Mouse (Mus musculus): ENCODE data around the gene Ccl17.

The Ccl17 gene

DNA sequence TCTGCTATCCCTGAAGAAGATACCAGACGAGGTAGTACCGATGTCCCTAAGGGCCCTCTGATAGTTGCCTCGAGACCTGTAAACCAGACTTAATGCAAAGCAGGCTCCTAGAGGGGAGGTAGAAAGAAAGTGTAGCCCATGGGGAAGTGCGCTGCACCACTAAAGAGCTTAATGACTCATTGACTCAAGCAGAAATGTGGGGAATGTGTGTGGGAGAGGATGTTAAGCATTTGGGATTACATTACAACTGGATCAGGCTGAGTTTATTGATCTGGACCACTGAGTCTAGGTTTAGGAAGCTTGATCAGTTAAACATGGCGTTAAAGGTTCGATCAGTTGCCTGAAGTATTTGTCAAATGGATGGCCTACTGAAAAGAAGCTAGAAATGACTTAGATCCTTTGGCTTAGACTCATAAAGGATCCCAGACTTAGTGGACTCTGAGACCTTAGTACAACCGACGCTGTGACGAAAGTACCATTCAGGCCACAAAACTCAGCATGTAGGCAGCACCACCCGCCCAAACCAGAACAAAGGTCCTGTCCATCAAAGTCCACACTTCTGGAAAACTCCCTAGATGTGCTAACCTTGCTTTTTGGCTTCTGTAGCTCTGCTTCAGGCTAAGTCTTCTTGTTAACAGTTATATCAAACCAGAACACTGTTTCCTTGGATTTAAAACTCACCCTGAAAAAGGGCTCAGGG, 20.8 kb upstream of the Ccl17 start:
- no peak for DNase-seq

DNA sequence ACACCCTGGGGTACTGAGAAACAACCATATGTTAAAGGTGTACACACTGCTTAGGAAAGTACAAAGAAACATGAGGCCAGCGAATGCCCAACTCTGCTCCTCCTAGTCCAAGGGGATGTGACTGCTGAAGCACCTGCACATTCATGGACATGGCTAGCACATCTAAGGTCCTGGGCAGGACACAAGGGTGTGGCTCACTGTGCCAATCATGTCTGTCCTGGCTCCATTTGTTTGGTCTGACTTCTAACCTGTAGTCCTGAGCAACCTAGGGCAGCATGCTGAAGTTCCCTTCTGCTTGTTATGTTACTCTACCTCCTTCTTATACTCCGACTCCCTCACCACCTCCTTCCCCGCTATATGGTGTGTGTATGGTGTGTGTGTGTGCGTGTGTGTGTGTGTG, 15.9 kb upstream of the Ccl17 start:
- no peak for DNase-seq

DNA sequence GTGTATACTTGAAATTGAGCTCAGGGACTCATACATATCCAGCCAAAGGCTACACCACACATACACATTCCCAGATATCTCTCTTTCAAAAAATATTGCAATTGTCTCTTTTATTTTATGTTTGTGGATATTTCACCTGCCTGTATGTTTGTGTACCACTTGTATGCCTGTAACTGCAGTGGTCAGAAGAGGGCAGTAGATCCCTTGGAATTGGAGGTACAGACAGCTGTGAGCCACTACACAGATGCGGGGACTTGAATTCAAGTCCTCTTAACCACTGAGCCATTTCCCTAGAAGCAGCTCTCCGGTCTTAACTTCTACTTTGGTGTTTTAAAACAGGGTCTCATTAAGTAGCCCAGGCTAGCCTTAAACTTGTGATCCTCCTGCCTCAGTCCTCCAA, 15.5 kb upstream of the Ccl17 start:
- no peak for DNase-seq

DNA sequence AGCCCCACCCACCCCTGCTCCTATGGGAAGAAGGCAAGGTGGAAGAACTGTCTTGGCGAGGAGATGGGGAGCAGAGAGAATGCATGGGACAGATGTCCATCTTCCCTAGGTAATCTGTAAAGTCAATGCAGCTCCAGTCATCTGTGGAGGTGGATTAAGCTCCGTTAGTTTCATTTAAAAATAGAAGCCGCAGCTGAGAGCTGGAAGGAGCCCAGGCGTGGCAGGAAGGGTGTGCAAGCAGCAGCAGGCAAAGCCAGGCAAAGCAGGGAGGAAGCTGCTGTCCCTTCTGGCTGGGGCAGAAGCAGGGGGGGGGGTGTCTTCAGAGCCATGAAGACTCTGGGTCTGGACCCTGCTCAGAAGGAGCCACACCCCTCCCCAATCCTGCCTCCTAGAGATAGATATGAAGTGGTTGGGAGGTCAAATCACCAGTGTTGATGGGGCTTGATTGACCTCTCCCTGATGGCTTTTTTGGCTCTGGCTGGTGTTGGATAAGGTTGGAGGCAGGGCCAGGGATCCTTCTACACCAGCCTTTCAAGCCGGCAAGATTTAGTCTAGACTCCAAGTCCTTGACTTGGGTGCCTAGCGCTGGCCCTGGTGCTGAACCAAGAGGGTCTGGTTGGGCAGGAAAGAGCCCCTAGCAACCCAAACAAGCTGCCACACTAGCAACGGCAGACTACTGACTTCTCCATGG, 9.8 kb upstream of the Ccl17 start:
- DNase-seq: peak; percentile 65

DNA sequence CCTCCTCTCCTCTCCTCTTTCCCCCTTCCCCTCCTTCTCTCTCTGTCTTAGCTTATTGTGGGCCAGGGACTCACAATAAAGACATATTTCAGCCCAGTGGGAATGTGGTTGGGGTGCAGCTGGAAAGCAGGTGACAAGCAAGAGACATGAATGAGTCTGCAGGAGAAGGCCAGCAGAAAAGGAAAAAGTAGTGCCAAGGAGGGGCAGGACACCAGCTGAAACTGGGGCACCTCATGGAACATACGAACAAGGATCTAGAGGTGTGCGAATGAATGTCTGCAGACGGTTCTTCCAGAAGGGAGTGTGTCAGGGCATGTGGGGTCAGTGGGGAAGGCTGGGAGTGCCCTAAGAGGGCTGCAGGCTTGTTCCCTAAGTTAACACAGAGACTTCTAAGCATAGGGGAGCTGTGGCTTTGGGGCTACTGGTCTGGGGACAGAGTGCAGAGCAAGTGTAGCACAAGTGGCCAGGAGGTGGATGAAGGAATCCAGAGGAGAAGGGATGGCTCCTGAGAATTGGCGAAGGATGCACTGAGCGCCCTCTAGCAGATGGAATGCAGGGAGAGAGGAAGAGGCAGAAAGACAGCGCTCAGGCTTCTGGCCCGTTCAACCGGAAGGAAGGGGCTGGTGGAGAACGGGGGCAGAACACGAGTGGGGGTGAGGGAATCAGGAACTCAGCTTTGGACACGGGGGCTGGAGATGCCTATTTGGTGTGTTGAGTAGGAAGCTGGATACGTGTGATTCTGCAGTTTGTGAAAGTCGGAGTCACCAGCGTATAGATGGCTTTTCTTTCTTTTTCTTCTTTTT, 8.8 kb upstream of the Ccl17 start:
- peak; percentile 80 for DNase-seq

DNA sequence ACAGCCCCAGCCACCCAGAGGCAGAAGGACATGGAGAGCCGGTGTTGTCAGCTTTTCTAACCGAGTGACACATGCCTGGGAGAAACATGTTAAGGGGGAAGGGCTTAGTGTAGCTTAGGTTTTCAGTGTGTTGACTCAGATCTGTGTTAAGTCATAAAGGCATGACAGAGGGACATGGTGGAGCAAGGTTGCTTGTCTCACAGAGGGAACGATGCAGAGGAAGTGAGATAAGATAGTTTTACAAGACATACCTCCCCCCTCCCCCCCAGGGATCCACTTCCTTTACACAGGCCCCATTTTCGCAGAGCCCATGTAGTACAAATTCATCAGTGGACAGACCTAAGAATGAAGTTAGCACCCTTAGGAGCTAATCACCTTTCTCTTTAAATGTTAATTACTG, 7.9 kb upstream of the Ccl17 start:
- no peak for DNase-seq

DNA sequence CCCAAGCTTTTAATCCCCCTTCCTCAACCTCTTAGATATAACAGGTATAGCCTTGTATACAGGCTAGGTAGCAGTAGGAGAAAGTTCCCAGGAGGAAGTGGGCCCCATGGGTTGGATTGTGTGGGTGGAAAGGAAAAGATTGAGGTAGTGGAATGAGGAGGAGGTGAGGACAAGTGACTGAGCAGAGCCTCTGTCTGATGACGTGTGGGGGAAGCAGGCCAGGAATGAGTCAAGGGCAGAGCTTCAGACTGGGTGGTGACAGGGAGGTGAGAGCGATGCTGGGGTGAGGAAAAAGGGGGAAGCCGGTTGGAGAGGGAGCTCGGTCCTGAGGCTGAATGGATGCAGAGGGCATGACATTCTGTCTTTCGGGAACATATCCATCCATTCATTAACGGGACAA, 6.7 kb upstream of the Ccl17 start:
- DNase-seq: no peak

DNA sequence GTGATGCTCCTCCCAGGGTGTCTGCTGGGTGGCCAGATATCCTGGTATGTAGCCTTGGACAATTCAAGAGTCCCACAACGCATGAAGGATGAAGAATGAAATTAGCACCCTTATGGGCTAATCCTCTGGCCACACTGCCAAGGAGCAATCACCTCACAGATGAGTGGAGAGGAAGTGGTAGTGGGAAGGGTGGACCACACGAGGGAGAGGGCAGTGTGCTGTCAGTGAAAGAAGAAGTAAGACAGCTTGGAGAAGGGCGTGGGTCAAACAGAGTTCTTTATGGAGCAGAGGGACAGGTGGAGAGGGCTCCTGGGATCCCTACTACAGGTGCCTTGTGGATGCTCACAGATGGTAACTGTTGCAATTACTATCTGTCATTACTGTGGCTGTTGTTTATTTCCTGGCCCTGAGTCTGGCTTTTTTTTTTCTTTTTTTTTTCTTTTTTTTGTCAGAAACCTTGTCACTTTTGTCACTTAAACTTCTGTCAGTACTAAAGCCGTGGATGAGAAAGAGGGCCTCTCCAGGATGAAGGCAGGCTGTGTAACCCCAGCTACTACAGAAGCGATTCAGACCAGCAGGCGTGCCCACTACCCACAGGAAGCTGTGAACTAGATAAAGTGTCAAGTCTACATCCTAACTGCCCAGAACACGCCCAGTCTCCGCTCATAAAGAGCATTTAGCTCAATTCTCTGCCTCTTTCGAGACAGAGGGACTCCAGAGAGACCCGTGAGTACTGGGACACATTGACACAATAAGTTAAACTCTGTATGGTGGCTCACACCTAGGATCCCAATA, 5.5 kb upstream of the Ccl17 start:
- DNase-seq: no peak

DNA sequence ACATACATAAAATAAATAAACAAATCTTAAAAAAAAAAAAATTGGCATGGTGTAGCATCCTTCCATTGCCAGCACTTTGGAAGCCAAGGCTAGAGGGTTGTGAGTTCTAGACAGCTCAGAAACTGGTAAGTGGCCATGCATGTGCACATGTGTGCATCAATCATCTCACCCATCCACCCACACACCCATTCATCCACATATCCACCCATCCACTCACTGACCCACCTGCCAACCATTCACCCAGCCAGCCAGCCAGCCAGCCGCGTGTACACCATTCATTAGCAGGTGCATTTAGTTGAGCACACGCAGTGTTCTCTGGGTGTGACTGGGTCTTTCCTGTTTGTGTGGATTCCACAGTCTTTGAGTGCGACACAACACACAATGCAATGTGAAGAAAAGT, 4.4 kb upstream of the Ccl17 start:
- no peak for DNase-seq

DNA sequence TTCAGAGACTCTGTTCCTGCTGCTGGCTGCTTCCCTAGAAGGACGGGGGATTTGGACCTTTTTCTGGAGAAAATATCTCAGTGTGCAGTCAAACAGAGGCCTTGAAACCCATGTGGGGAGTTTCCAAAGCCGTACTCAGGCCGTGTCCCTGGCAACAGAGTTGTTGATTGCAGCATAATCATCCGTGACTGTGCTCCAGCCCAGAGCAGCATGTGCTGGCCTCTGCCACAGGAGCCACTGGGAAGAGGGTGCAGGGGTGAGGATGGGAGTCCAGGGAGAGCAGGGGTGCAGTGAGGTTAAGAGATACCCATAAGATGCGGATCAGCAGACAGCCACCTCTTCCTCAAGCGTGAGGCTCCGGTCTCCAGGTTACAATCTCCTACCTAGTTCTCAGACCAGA, 2.7 kb upstream of the Ccl17 start:
- DNase-seq: peak; percentile 39

DNA sequence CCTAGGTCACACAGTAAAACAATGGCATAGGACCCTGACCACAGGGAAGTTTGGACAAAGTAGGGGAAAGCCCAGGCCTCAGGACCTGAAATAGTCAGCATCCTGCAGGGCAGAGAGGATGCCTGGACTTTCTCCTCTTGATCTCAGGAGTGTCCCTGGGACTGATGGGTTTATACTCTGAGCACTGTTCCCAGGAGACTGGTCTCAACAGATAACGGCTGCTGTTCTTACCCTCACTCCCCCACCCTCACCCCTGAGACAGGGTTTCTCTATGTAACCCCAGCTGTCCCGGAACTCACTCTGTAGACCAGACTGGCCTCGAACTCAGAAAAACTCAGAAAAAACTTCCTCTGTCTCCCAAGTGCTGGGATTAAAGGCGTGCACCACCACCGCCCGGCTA, 1.9 kb upstream of the Ccl17 start:
- DNase-seq: no peak

DNA sequence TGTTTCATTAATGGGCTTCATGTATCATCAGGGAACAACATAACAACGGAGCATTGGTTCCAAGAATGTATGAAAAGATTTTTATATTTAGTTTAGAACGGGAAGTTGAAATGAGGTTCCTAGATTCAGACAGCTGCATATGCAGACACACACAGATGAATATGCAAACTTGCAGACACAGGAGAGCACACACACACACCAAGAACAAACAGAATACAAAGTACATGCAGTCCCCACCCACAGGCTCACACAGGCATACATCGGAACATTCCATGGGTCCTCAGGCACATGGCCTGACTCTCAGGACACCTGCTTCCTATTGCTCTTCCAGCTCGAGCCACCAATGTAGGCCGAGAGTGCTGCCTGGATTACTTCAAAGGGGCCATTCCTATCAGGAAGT, 602 bp downstream of the Ccl17 start:
- no peak for DNase-seq

DNA sequence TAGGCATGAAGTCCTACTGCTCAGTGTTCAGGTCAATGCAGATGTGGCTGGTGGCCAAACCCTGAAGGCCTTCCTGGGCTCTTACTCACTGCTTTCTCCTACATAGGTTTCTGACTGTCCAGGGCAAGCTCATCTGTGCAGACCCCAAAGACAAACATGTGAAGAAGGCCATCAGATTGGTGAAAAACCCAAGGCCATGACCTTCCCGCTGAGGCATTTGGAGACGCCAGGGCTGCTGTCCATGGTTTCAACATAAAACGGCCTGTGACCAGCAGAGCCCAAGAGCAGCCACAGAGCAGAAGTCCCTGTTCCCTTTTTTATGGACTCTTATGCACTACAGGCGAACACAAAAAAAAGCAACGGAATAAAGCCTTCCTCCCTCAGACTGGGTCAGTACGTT, 1.4 kb downstream of the Ccl17 start:
- no peak for DNase-seq

DNA sequence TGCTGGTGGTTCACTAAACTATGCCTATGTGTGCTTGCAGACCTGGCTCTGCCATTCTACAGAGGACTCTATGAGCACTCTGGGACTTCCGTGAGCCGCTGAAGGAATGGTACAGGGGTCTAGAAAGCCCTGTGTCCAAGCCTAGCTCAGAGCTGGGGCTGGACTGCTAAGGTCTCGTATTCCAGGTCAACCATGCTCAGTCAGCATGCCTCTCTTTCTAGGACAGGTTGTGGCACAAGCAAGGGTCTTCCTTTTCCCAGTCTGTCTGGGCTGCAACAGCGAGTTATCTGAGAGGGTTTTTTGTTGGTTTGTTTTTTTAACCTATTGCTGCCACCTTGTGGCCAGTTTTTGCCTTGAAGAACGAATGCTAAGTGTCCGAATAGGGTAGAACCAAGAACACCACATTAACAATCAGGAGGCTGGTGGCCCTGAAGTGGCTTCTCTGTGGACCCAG, 2.4 kb downstream of the Ccl17 start:
- peak; percentile 91 for DNase-seq

DNA sequence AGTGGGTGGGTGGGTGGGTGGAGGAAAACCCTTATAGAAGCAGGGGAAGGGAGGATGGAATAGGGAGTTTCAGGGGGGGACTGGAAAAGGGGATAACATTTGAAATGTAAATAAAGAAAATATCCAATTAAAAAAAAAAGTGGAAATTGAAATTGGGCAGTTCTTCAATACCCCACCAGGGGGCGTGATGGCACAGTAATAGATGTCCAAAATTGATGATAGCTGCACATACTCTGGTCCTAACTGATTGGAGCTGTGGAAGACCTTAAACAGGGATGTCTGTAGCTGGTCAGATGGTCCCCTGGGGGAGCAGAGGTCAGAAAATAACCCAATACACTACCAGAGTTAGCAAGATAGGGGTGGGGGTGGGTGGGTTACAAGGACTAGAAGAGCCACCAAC, 4.3 kb downstream of the Ccl17 start:
- DNase-seq: peak; percentile 50

DNA sequence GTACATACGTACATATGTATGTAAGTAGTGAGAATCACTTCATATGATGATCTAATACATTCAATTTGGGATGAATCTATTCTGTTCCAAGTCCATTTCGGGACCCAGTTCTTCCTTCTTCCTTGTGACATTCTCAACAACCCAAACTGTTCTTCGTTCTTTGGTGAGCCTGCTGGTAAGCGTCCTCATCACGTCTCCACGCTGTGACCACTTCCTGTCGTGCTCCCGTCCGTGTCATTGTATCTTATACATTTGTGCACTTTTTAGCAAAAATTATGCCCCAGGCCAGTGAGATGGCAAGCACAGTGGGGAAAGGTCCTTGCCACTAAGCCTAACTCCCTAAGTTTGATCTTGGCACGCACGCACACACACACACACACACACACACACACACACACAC, 7.7 kb downstream of the Ccl17 start:
- no peak for DNase-seq

DNA sequence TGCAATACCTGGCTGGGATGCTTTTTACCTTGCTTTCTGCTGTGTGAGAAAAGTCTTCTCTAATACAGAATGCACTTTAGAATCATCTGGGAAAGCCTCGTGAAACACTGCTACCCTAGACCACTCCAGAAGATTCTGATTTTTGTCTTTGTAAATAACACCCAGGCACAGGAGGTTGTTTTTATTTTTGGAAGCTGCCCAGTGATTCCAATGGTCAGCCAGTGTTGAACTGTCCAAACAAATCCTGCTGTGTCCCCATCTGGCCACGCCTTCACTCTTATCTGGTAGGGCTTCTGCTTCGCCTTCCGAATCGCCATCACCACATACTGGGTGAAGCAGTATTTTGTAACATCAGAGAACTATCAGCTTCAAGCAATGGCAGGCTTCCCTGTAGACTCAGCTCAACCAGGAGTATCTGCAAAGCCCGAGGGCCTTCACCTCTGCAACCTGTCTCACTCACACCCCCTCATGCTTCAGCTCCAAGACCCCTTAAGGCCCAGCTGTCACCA, 9.5 kb downstream of the Ccl17 start:
- DNase-seq: no peak

DNA sequence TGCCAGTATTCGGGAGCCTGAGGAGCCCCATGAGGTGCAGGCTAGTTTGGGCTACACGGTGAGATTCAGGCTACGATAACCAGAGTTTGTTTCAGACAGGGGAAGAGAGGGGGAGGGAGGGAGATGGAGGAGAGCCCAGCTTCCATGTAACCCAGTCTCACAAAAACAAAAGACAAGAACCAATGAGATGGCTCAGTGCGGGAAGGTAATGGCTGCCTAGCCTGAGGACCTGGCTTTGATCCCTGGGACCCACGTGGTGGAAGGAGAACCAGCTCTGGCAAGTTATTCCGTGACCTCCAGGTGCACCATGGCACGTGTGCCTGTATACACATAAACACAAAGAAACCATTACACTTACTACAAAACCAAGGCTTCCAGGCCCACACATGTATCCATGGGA, 10.3 kb downstream of the Ccl17 start:
- peak; percentile 42 for DNase-seq

DNA sequence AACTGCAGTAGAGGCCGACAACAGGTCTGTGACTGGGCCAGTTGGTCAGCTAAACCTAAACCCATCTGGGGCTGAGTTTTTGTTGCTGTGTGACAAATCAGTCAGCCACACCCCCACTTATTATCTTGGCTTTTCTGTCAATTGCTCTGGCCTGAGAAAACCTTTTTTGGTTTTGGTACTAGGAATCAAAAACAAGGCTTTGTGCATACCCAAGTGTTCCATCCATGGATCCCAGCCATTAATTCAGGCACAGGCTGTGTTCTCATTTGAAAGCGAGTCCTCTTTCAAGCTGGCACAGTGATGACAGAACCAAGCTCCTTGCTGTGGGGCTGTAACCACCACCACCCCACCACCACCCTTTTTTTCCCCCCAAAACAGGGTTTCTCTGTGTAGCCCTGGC, 11.1 kb downstream of the Ccl17 start:
- no peak for DNase-seq

DNA sequence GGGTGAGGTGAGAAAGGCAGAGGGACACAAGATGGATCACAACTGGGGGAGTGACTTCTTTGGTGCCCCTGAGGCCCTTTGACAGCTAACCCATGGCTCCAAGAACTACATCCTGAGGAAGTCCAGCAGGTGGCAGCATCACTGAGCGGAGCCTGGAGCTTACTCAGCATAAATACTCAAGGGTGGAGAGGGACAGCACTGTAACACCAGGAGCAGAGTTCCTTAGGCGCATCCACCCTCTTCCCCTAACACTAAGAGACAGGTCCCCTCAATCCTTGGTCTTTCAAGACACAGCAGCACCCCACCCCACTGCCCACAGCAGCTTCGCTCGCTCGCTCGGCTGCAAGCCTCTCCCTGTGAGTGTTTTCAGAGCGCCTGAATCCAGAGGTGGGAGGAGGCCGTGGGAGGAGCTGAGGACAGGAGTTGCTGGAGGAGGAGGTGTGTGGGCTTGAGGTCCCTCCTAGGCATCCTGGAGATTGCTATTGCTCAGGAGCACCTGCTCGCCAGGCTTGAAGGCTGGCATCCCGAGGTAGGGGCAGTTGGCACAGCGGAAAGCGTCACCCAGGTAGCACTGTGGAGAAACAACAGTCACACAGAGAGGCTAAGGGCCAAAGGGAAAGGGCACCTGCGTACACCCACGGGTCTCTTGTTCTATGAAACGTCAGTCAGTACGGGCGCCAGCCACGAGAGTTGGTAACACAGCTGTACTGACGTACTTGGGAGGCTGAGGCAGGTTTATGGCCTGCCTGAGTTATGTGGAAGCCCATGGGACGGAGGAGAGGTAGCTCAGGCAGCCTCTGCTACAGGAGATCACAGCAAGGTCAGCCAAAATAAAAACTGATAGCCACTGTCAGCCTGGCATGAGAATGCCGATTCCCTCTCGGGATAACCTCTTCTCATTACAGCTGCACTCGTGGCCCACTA, 12.6 kb downstream of the Ccl17 start:
- peak; percentile 84 for DNase-seq

DNA sequence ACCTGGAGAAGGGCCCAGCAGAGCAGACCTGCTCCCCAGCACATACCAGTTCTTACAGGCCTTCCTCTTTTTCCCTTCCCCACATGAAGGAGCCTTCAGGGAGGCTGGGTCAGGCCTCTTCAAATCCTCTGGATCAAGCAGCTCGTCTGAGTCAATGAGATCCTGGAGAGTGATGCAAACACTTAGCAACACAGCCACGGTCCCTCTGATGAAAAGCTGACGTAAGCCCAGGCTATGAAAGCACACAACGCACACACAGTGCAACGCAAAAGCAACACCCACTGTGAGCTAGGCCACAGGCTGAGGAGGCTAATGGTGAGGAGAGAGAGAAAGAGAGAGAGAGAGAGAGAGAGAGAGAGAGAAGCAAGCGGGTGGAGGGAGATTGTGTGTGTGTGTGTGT, 14.9 kb downstream of the Ccl17 start:
- DNase-seq: no peak

DNA sequence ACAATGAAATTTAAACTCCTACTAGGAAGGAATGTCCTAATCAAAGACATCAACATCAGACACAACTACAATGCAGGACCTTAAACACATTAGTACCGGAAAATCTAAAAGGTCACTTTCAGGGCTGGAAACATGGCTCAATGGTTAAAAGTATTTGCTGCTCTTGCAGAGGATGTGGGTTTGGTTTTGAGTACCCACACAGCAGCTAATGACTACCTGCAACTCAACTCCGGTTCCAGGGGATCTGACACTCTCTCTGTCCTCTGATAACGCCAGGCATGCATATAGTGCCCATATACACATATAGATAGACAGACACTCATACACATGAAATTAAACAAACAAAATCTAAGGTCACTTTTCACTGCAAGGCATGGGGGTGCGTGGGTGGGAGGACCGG, 16.0 kb downstream of the Ccl17 start:
- DNase-seq: no peak

All from kidney, postnatal 10 days (tissue).